Mouse (Mus musculus) G1E-ER4 (cell line): ENCODE results near the gene Ino80d. TPM values are rescaled to one million over a fixed set of nuclear protein-coding genes. Genes with fewer than 3 reads are reported as not detected.

Source experiments
- GATA1 ChIP-seq: IDR thresholded peaks from one replicate; pipeline ENCODE4 v1.8.0; 2012; ENCODE audit warnings: low read length, inconsistent platforms
- polyA plus RNA-seq: library from polyadenylated mRNA; stranded (reverse); fragments of >175 nt; gene quantifications from 2 replicates; pipeline ENCODE4 v1.2.3, GENCODE M21; 2012

Gene Ino80d
- polyA plus RNA-seq, 1 experiment: 3.7 TPM

- no peak for TF ChIP-seq GATA1
These were observed 150.2 kb downstream of the Ino80d start for GRCm38 (mm10) chr1:62964291-62964690.

DNA sequence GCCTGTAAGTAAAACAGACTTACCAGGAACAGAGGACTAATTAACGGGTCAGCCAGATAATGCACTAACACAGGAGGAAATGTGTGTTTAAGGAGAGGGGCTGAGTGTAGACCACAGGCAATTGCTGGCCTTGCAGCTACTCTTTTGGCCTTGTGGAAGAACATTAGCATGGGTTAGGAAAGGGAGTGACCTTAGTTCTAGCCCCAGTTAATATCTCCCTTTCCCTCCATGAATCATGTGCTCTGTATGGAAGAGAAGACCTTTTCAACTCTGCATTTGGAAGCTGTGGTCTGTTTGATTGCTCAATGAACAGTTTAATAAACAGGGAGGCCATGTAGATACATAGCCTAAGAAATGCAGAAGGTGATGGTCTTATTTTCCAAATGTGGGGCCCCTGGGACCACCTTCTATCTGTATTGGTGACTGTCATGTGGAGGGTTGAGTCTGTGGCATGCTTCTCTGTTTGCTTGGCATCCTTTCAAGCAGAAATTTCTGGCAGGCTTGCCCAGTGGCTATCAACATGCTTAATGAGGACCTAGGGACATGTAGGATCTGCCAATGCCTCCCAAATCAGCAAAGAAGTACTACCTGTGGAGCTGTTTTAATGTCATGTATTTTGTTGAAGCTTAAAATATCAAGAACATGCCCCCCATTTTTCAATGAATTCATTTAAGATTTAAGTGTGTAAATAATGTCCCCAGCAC lies 157.4 kb downstream of the Ino80d start:
- no peak for TF ChIP-seq GATA1

DNA sequence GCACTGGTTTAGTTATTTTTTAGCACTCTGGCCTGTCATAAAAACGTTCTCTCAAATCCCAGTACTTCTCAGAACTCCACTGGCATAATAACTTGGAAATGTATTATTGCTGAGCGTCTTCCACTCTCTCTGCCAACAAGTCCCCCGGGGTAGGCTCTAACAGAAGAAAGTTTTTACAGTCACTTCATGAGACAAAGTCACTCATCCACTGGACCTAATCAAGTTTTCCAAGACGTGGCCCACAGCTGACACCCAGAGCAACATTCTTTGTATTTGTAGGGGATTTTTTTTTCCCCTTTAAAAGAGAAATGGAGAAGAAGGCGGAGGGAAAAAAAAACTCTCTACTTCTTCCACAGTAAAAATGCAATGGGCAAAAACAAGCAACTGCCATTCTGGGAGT lies 157.9 kb downstream of the Ino80d start:
- TF ChIP-seq GATA1: no peak

- no peak for TF ChIP-seq GATA1
These were observed 159.1 kb downstream of the Ino80d start for GRCm38 (mm10) chr1:62955340-62955739.

- TF ChIP-seq GATA1: no peak
These were observed 161.4 kb downstream of the Ino80d start for GRCm38 (mm10) chr1:62953036-62953435.

DNA sequence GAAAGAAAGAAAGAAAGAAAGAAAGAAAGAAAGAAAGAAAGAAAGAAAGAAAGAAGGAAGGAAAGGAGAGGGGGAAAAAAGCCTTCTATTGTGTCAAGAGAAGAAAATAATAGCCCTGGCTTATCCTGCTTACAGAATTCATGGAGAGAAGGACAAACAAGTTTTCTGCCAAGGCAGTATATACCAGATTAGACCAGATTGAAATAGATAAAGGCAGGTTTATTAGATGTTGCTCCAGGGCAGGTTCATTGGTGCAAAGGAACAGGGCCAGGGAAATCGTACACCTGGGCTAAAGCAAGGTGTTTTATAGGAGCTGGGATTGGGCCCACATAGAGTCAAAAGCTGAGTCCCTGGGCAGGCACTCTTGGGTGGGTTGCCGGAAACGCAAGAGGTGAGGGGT lies 162.1 kb downstream of the Ino80d start:
- no peak for TF ChIP-seq GATA1

DNA sequence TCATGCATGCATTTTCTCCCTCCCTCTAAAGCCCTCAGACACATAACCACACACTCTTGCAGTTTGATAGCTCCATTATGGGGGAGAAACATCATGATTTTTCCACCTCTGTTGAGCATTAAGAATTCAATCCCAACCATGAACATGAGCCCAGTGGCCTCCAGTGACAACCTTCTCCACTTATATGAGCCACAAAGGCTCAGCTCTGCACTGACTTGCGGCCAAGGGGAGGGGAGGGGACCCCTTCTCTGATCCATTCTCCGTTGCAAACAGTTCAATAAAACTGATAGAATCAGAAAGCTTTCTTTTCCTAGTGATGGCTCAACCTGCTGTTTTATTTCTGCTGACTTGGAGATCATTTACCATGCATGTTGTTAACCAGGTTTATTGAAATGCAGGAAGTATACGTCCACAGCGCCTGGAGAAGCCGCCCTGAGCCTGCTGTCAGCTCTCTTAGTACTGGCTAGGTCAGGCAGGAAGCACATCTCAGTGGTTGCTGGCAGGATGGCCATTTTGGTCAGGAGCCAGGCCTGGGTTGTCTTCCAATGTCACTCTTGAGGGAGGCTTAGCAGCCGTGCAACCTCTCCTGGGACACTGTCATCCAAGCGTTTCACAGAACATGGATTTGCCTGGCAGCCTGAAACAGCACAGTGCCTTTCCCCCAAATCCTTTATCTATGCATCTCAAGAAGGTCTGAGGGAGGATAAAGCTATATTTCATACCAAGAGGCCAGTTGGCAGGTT lies 163.2 kb downstream of the Ino80d start:
- TF ChIP-seq GATA1: no peak

DNA sequence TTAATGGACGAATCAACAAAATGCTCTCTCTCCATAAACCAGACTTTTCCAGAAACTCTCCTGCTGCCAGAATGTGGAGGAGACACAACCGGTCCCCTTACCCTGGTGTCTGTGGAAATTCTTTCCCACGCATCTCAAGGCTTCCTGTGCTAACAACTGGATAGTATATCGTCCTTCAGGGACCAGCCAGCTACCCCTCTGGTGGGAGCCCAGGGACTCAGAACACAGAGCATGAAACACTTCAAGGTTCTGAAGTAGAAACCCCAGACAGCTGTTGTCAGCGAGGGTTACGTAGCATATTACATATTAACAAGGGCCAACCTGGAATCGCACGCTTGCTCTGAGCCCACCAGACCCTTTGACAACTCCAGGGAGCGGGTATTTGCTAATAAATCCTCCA lies 163.9 kb downstream of the Ino80d start:
- no peak for TF ChIP-seq GATA1

DNA sequence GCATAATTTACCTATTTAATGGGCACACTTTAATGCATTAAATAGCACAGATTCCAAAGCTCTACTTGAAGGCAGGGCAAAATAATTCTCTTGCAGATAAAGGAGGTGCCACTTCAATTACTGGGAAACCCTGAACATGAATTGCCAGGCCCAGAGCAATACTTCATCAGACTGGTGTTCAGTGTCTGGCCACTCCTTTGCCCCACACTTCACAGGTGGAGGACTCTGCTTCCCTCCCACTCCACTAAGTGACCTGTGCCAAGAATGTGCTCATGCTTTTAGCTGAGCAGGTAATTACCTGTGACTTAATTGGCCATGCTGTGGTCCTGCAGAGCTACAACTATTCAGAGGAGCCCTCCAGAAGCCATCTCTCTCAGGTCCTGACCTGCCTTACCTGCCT lies 166.7 kb downstream of the Ino80d start:
- TF ChIP-seq GATA1: no peak

DNA sequence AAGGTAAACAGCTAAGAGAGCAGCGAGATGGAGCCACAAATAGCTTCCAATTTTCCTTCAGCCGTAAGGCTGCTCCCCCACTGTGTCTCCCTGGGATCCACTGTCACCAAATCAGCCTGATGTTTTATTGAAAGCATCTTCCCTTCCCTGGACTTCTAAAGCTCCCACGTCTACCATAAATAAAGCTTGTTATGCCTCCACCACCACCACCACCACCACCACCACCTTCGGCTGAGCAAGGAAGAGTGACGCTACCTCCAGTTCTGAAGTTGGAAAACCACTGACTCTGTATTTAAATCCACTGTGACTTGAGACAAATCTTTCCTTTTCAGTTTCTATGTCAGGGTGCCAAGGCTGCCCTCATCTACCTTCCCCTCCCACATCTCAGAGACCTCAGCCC lies 167.5 kb downstream of the Ino80d start:
- TF ChIP-seq GATA1: no peak

DNA sequence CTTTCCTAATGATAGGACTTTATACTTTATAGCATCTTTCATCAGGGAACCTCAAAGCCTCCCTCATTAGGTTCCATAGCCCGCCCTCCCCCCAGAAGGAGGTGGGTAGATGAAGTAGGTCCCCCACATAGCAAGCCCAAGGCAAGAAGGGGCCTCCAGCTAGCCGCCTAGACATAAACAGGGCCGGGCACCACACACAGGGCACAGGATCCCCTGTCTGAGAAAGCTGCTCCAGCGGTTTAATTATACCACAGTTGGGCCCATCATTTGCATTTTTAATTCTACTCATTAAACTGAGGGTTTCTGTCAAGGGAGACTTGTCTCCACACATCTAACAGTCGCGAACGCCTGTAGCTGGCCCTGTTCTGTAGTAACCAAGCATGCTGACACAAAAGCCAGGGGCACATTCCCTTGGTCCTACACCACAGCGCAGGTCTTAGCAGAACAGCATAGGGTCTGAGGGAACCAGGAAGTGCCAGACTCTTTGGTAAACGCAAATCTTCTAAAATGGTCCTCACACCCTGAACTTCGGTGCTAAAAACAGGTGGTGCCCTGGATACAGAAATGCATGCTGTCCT lies 179.6 kb downstream of the Ino80d start:
- no peak for TF ChIP-seq GATA1

DNA sequence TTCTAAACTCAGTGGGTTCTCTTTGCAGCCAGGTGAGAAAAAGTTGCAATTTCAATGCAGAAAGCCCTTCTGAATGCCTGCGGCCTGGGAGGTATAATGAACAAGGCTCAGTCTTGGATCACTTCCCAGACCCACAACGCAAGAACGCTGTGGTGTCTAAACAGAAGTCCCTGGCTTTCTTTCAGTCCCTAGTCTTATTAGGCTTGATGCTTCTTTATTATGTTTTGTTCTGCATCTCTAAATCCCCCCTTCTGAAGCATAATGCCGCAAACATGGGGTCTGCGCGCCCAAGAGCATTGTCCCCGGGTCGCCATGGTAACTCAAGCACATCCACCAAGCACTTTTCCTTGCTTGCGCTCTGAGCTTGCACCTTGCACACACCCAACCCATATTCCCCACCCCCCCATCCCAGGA lies 180.4 kb downstream of the Ino80d start:
- TF ChIP-seq GATA1: no peak

- no peak for TF ChIP-seq GATA1
These were observed 181.0 kb downstream of the Ino80d start for GRCm38 (mm10) chr1:62933288-62934099.

- TF ChIP-seq GATA1: no peak
These were observed 185.0 kb downstream of the Ino80d start for GRCm38 (mm10) chr1:62929477-62929876.

DNA sequence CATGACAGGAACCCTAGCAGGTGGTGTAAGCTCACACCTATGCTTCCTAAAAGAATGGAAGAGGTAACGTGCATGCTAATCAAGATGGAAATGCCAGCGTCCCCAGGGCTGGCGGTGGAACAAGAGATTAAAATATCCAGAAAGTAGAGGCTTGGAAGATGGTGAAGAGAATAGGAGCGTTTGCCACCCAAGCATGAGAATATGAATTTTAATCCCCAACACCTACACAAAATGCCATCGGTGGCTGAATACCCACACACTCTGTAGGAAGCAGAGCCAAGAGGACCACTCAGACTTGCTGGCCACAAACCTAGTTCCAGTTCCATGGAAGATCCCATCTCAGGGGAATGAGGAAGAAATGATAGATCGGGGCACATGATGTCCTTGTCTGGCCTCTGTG lies 195.2 kb downstream of the Ino80d start:
- no peak for TF ChIP-seq GATA1

- no peak for TF ChIP-seq GATA1
These were observed 197.9 kb downstream of the Ino80d start for GRCm38 (mm10) chr1:62916609-62917008.
